Mouse (Mus musculus): ENCODE data around the gene 4930578C19Rik. TPM values are rescaled to one million over a fixed set of nuclear protein-coding genes. Genes with fewer than 3 reads are reported as not detected.
"Not testable (repeated sequence)": the region's sequence is repeated elsewhere in the genome, so short reads cannot be mapped to it uniquely, and the experiment has no call there.

The 4930578C19Rik gene
- polyA plus RNA-seq, 1 experiment from 2014 or later: not detected

DNA sequence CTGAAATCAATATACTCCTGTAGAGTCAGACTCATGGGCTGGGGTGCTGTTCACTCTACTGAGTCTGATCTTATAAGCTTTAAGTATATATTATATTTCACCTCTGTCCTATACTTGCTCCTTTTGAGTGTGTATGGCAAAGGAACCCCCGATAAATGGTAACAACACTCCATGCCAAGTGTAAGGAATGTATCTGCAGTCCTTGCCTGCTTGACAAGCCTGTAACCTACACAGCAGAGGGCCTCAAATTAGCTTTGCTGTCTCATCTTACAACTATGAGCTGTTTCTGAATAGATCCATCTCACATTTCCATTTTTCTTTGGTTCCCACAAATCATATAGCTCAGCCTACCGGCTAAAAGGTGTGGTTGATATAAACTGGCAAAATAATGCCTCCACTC lies 46.6 kb downstream of the 4930578C19Rik start:
- 58% methylated on average over 2 of the region's 2 CpGs for WGBS (ENCODE audit: insufficient replicate concordance)
- ATAC-seq (ENCODE audit: low read depth): no peak
- Histone ChIP-seq H3K27ac (ENCODE audit: low read length) (no peak overlapping the region), H3K36me3 (ENCODE audit: control insufficient read depth, insufficient read depth) (no peaks in the 10 kb centered on the region), H3K4me1 (ENCODE audit: control insufficient read depth, low read depth, low read length) (no peaks in the 10 kb centered on the region), H3K9me3 (replicated peaks; ENCODE audit: control insufficient read depth, low read length) (no peaks in the 10 kb centered on the region), H3K4me2 (ENCODE audit: low read depth, low read length) (no peak overlapping the region), H3K27me3 (ENCODE audit: control insufficient read depth, insufficient read depth, low read depth, low read length) (no peaks in the 10 kb centered on the region), H3K9ac (ENCODE audit: low read depth, low read length) (no peak overlapping the region), H3K4me3 (ENCODE audit: low read depth, low read length) (no peak overlapping the region)

DNA sequence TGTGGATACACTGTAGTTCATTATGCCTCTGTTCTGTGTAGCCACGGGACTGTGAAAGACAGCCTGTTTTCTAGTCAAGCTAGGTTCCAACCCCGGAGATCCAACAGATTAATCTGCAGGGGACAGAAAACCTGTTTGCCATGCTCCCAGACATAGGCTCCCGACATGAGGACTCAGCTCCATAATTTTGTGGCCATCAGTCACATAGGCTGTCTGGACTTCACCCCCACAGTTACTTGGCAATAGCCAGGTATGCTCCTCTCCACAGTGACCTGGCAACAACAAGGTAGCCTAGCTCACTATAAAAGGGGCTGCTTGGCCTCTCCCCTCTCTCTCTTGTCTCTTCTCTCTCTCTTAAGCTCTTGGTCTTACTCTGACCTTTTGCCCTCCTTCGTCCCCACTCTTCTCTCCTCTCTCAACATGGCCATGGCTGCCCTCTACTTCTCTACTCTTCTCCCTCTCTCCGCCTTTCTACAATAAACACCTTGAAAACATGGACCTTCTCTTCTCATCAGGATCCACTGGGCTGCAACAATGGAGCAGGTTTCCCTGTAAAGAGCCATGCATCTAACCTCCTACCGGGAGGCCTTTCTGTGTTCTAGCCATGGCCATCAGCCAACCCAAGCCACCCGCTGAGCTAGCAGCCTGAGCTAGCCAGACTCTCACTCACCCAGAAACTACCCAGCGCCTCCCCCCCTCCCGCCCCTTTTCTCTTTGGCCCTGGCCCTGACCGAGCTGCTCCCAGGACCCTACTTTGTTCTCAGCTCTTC lies 49.9 kb downstream of the 4930578C19Rik start:
- ATAC-seq (ENCODE audit: low read depth): no peak
- no peaks in the 10 kb centered on the region for H3K36me3 ChIP-seq (ENCODE audit: control insufficient read depth, insufficient read depth)
- H3K4me2 ChIP-seq (ENCODE audit: low read depth, low read length): no peak overlapping the region
- 61% methylated on average over 10 of the region's 10 CpGs for WGBS (ENCODE audit: insufficient replicate concordance)
- H3K4me3 ChIP-seq (ENCODE audit: low read depth, low read length): no peak overlapping the region
- H3K27me3 ChIP-seq (ENCODE audit: control insufficient read depth, insufficient read depth, low read depth, low read length): no peaks in the 10 kb centered on the region
- no peaks in the 10 kb centered on the region for H3K9me3 ChIP-seq (replicated peaks; ENCODE audit: control insufficient read depth, low read length)
- no peaks in the 10 kb centered on the region for H3K4me1 ChIP-seq (ENCODE audit: control insufficient read depth, low read depth, low read length)
- no peak overlapping the region for H3K9ac ChIP-seq (ENCODE audit: low read depth, low read length)
- no peak overlapping the region for H3K27ac ChIP-seq (ENCODE audit: low read length)

DNA sequence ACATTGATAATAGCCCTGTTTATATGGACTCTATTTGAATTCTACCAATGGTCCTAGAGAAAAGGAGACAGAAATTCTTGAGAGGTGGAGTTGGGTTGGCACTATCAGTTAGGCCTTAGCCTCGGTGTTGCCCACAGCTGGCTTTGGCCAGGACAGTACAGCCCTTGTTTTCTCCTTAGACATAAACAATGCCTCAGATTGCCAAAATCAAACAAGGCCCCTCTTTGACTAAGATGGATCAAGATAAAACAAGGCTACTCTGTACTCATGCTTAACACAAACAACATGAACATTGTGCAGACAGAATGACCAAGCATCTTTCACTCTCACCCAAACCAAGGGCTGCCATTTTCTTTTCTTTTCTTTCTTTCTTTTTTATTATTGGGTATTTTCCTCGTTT lies 51.6 kb downstream of the 4930578C19Rik start:
- no peaks in the 10 kb centered on the region for H3K27me3 ChIP-seq (ENCODE audit: control insufficient read depth, insufficient read depth, low read depth, low read length)
- no peaks in the 10 kb centered on the region for H3K9me3 ChIP-seq (replicated peaks; ENCODE audit: control insufficient read depth, low read length)
- no peak overlapping the region for H3K27ac ChIP-seq (ENCODE audit: low read length)
- no peak overlapping the region for H3K9ac ChIP-seq (ENCODE audit: low read depth, low read length)
- H3K4me3 ChIP-seq (ENCODE audit: low read depth, low read length): no peak overlapping the region
- ATAC-seq (ENCODE audit: low read depth): no peak
- no peaks in the 10 kb centered on the region for H3K36me3 ChIP-seq (ENCODE audit: control insufficient read depth, insufficient read depth)
- WGBS (ENCODE audit: insufficient replicate concordance): 49% methylated on average over 2 of the region's 2 CpGs
- no peak overlapping the region for H3K4me2 ChIP-seq (ENCODE audit: low read depth, low read length)
- H3K4me1 ChIP-seq (ENCODE audit: control insufficient read depth, low read depth, low read length): no peaks in the 10 kb centered on the region

DNA sequence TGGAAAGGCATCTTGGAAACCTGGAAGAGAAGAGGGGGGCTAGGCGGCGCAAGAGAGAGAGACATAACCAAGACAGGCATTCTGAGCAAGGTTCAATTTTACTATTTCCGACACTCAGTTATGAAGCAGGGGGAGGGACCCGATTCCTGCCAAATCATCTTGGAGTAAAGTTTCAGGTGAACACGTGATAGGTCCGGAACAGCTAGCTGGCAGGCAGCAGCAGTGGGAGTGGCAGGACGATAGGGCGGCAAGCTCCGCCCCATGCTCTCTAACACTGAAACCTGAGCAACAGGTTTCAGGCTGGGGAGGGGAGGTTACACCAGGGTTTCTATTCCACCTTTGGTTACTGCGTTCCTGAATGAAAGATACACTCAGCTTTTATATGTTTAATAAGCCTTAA lies 58.9 kb downstream of the 4930578C19Rik start:
- no peak overlapping the region for H3K27ac ChIP-seq (ENCODE audit: low read length)
- H3K9ac ChIP-seq (ENCODE audit: low read depth, low read length): no peak overlapping the region
- no peaks in the 10 kb centered on the region for H3K9me3 ChIP-seq (replicated peaks; ENCODE audit: control insufficient read depth, low read length)
- H3K4me1 ChIP-seq (ENCODE audit: control insufficient read depth, low read depth, low read length): no peaks in the 10 kb centered on the region
- WGBS (ENCODE audit: insufficient replicate concordance): 44% methylated on average over 10 of the region's 10 CpGs
- no peak overlapping the region for H3K4me3 ChIP-seq (ENCODE audit: low read depth, low read length)
- no peaks in the 10 kb centered on the region for H3K36me3 ChIP-seq (ENCODE audit: control insufficient read depth, insufficient read depth)
- no peak for ATAC-seq (ENCODE audit: low read depth)
- H3K27me3 ChIP-seq (ENCODE audit: control insufficient read depth, insufficient read depth, low read depth, low read length): no peaks in the 10 kb centered on the region
- H3K4me2 ChIP-seq (ENCODE audit: low read depth, low read length): no peak overlapping the region

DNA sequence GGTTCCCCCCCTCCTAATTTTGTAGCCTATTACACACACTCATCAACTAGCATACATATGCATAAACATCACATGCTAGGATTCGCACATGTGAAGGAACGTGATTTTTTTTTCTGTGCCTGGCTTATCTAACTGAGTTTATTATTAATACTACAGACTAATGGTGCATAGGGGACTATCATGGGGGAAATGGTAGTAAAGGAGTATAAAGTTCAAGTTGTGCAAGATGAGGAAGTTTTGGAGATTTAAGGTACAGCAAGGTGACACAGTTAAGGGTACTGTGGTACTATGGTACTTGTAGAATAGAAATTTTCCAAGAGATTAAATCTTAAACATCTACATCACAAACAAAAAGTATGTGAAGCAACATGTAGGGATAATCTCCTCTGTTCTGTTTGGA lies 64.5 kb downstream of the 4930578C19Rik start:
- no peak for ATAC-seq (ENCODE audit: low read depth)
- H3K27me3 ChIP-seq (ENCODE audit: control insufficient read depth, insufficient read depth, low read depth, low read length): no peaks in the 10 kb centered on the region
- no peak overlapping the region for H3K4me3 ChIP-seq (ENCODE audit: low read depth, low read length)
- H3K27ac ChIP-seq (ENCODE audit: low read length): no peak overlapping the region
- 65% methylated on average over 2 of the region's 2 CpGs for WGBS (ENCODE audit: insufficient replicate concordance)
- H3K4me1 ChIP-seq (ENCODE audit: control insufficient read depth, low read depth, low read length): no peaks in the 10 kb centered on the region
- no peaks in the 10 kb centered on the region for H3K36me3 ChIP-seq (ENCODE audit: control insufficient read depth, insufficient read depth)
- H3K4me2 ChIP-seq (ENCODE audit: low read depth, low read length): no peak overlapping the region
- no peak overlapping the region for H3K9ac ChIP-seq (ENCODE audit: low read depth, low read length)
- no peaks in the 10 kb centered on the region for H3K9me3 ChIP-seq (replicated peaks; ENCODE audit: control insufficient read depth, low read length)

DNA sequence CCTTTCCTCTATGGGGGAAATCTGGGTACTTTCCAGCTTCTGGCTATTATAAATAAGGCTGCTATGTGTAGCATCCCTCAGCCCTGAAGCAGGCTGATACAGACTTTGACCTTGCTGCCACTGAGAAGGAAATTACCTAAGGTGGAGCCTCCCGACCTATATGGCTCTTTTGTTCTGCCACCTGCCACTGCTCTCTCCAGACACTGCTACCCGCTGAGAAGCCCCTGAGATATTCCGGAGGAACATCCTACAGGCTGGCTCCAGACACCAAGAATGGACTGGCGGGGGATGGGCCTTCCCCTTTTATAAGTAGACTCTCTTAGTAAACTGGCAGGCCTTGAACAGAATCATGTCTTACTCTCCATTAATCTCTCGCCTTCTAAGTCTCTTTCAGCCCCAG lies 77.0 kb downstream of the 4930578C19Rik start:
- H3K4me3 ChIP-seq (ENCODE audit: low read depth, low read length); H3K4me1 ChIP-seq (ENCODE audit: control insufficient read depth, low read depth, low read length); H3K4me2 ChIP-seq (ENCODE audit: low read depth, low read length); ATAC-seq (ENCODE audit: low read depth); H3K9me3 ChIP-seq (replicated peaks; ENCODE audit: control insufficient read depth, low read length); H3K9ac ChIP-seq (ENCODE audit: low read depth, low read length); H3K27ac ChIP-seq (ENCODE audit: low read length); H3K27me3 ChIP-seq (ENCODE audit: control insufficient read depth, insufficient read depth, low read depth, low read length); H3K36me3 ChIP-seq (ENCODE audit: control insufficient read depth, insufficient read depth): not testable (repeated sequence)
- 63% methylated on average over 5 of the region's 5 CpGs for WGBS (ENCODE audit: insufficient replicate concordance)
